Comparison of ENCODE assay signal across 8 mouse cellular contexts in the genomic region with DNA sequence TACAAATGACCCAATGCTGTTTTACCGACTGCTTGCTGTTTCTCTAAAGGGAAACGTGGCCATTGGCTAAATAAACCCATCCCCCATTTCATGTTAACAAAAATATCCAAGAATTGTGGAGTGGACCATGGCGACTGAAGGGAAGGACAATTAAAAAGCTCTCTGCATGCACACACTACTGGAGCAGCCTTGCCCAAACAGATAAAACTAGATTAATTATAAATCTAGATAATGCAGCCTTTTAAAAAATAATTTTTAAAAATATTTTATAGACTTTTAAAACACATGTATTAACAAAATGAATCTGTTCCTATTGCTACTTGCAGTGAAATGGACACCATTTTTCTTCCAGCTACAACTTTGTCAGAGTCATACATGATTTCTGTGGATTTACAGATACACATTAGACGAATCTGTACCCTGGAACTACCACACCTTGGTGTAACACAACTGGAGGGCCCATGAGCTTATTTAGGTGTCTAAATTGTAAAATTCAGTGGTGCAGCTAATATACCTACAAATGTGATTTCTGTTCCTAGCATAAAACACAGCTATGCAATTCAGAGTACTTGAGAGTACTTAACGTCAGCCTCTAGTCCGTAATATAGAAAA. TPM values are rescaled to one million over a fixed set of nuclear protein-coding genes. Genes with fewer than 3 reads are reported as not detected.
A peak's percentile ranks its signal among the peaks of the same experiment; 100 is the strongest.
DNase-seq lines count a peak whose midpoint lies in the region; ATAC-seq lines count a peak whose summit lies in the region.

No protein-coding gene starts in this region.

- H3K27me3 ChIP-seq in heart, embryonic 16.5 days (ENCODE audit: control insufficient read depth, insufficient read depth, low read length), result no peaks in the 10 kb centered on the region
- no peaks in the 10 kb centered on the region for H3K27me3 ChIP-seq in embryonic facial prominence, embryonic 11.5 days (ENCODE audit: control insufficient read depth, insufficient read depth, low read length)
- no peaks in the 10 kb centered on the region for H3K27me3 ChIP-seq in hindbrain, embryonic 14.5 days (ENCODE audit: control insufficient read depth, insufficient read depth, low read length)
- no peaks in the 10 kb centered on the region for H3K27me3 ChIP-seq in midbrain, embryonic 15.5 days (replicated peaks)

- peak overlapping the region; percentile 88 for H3K4me3 ChIP-seq in heart, embryonic 16.5 days (ENCODE audit: low read length)
- H3K4me3 ChIP-seq in embryonic facial prominence, embryonic 11.5 days (ENCODE audit: low read depth, low read length), result peak overlapping the region; percentile 84
- peak overlapping the region; percentile 84 for H3K4me3 ChIP-seq in hindbrain, embryonic 14.5 days (replicated peaks; ENCODE audit: low read length)
- peak overlapping the region; percentile 64 for H3K4me3 ChIP-seq in midbrain, embryonic 15.5 days

- H3K4me1 ChIP-seq in heart, embryonic 16.5 days (ENCODE audit: control insufficient read depth, insufficient read depth, low read length), result peaks cover 22% of the 10 kb centered on the region
- no peaks in the 10 kb centered on the region for H3K4me1 ChIP-seq in embryonic facial prominence, embryonic 11.5 days (ENCODE audit: control insufficient read depth, insufficient read depth, low read length)
- H3K4me1 ChIP-seq in hindbrain, embryonic 14.5 days (replicated peaks; ENCODE audit: control insufficient read depth, insufficient read depth, low read length), result peaks cover 39% of the 10 kb centered on the region
- peaks cover 46% of the 10 kb centered on the region for H3K4me1 ChIP-seq in midbrain, embryonic 15.5 days

- intact Hi-C loops in heart, postnatal 14 days (cut with DNase I), result no loop called here

- H3K9ac ChIP-seq in heart, embryonic 16.5 days (ENCODE audit: low read length), result no peak overlapping the region
- H3K9ac ChIP-seq in embryonic facial prominence, embryonic 11.5 days (replicated peaks; ENCODE audit: low read length), result no peak overlapping the region
- H3K9ac ChIP-seq in hindbrain, embryonic 14.5 days, result peak overlapping the region; percentile 95; the same call in 1 of the 2 replicates
- H3K9ac ChIP-seq in midbrain, embryonic 15.5 days, result 0 out of 2 replicates have a peak overlapping the region, but pooled peaks have one; percentile 81

- DNase-seq in heart, postnatal 14 days, result no peak
- DNase-seq in embryonic facial prominence, embryonic 11.5 days (ENCODE audit: low spot score), result no peak
- no peak for DNase-seq in hindbrain, embryonic 14.5 days (ENCODE audit: low spot score)
- no peak for DNase-seq in B cell, adult 2 months
- DNase-seq in cerebellum, adult 11 months, result no peak
- no peak for DNase-seq in kidney, adult 9 months

- peak overlapping the region; percentile 87 for H3K4me2 ChIP-seq in heart, embryonic 16.5 days (ENCODE audit: low read depth, low read length)
- no peak overlapping the region; the same call in 1 of the 2 replicates for H3K4me2 ChIP-seq in embryonic facial prominence, embryonic 11.5 days (ENCODE audit: low read depth, low read length)
- peak overlapping the region; percentile 56 for H3K4me2 ChIP-seq in hindbrain, embryonic 14.5 days (replicated peaks)
- peak overlapping the region; percentile 69 for H3K4me2 ChIP-seq in midbrain, embryonic 15.5 days

- ATAC-seq in heart, embryonic 16.5 days (replicated peaks; ENCODE audit: extremely low read depth, insufficient read depth, low FRiP score), result no peak
- ATAC-seq in embryonic facial prominence, embryonic 11.5 days (replicated peaks; ENCODE audit: insufficient number of reproducible peaks, low FRiP score, low TSS enrichment, low read depth), result no peak
- no peak for ATAC-seq in hindbrain, embryonic 14.5 days (ENCODE audit: low FRiP score)
- ATAC-seq in midbrain, embryonic 15.5 days (replicated peaks), result no peak

- H3K36me3 ChIP-seq in heart, embryonic 16.5 days (ENCODE audit: control insufficient read depth, insufficient read depth), result no peaks in the 10 kb centered on the region
- H3K36me3 ChIP-seq in embryonic facial prominence, embryonic 11.5 days (replicated peaks; ENCODE audit: control insufficient read depth, insufficient read depth, low read depth, low read length), result no peaks in the 10 kb centered on the region
- H3K36me3 ChIP-seq in hindbrain, embryonic 14.5 days (replicated peaks; ENCODE audit: control insufficient read depth, insufficient read depth), result no peaks in the 10 kb centered on the region; the same call in 1 of the 2 replicates
- no peaks in the 10 kb centered on the region for H3K36me3 ChIP-seq in midbrain, embryonic 15.5 days (replicated peaks)

- no peaks in the 10 kb centered on the region for H3K9me3 ChIP-seq in heart, embryonic 16.5 days (replicated peaks; ENCODE audit: control insufficient read depth, low read length)
- H3K9me3 ChIP-seq in embryonic facial prominence, embryonic 11.5 days (replicated peaks; ENCODE audit: control insufficient read depth, low read length), result no peaks in the 10 kb centered on the region
- no peaks in the 10 kb centered on the region for H3K9me3 ChIP-seq in hindbrain, embryonic 14.5 days (ENCODE audit: control insufficient read depth, low read length)
- no peaks in the 10 kb centered on the region for H3K9me3 ChIP-seq in midbrain, embryonic 15.5 days

- WGBS in heart, embryonic 16.5 days, result 36% methylated on average over 6 of the region's 6 CpGs
- 33% methylated on average over 6 of the region's 6 CpGs for WGBS in embryonic facial prominence, embryonic 11.5 days
- 24% methylated on average over 6 of the region's 6 CpGs for WGBS in hindbrain, embryonic 14.5 days
- 18% methylated on average over 6 of the region's 6 CpGs for WGBS in midbrain, embryonic 15.5 days

- H3K27ac ChIP-seq in heart, embryonic 16.5 days (ENCODE audit: low read length), result peak overlapping the region; percentile 55; the same call in 1 of the 2 replicates
- no peak overlapping the region; the same call in 1 of the 2 replicates for H3K27ac ChIP-seq in embryonic facial prominence, embryonic 11.5 days (replicated peaks; ENCODE audit: low read depth, low read length)
- H3K27ac ChIP-seq in hindbrain, embryonic 14.5 days, result peak overlapping the region; percentile 100
- H3K27ac ChIP-seq in midbrain, embryonic 15.5 days, result peak overlapping the region; percentile 99

RNA-seq across cellular contexts. Expression of gene Tmx4, which starts 0.5 kb away (rescaled TPM):
- polyA plus RNA-seq in heart, embryonic 16.5 days (2015; fragmentation: Nextera tagmentation; extraction: Ambion mirVana), result 35.7 and 40.8 TPM in 2 replicates
- total RNA-seq in heart, postnatal 14 days (2021), result 10 to 100 TPM; 50.3 to 53.3 TPM
- polyA plus RNA-seq in embryonic facial prominence, embryonic 11.5 days (2014; fragmentation: Nextera tagmentation; extraction: Ambion mirVana), result 32.4 and 33.7 TPM in 2 replicates
- 142 and 147 TPM in 2 replicates for polyA plus RNA-seq in hindbrain, embryonic 14.5 days (2014; fragmentation: Nextera tagmentation; extraction: Ambion mirVana)
- 116 and 136 TPM in 2 replicates for polyA plus RNA-seq in midbrain, embryonic 15.5 days (2015; fragmentation: Nextera tagmentation; extraction: Ambion mirVana)

Comparison
In these comparisons a context has a peak if more than half of its experiments do, and no peak if none do; other contexts are left out.
1. H3K9ac ChIP-seq: peak in hindbrain, embryonic 14.5 days (single experiment) and midbrain, embryonic 15.5 days (single experiment); none in heart, embryonic 16.5 days (single experiment) and embryonic facial prominence, embryonic 11.5 days (single experiment).
2. Peak in every context shown above with its lines, with median percentiles within 50 percentile points of each other: H3K4me3 ChIP-seq.